Mouse (Mus musculus): ENCODE measurements around the gene Spag7. TPM values are rescaled to one million over a fixed set of nuclear protein-coding genes. Genes with fewer than 3 reads are reported as not detected.

The Spag7 gene
- polyA plus RNA-seq, 2 experiments = 27.4 to 42.0 TPM

DNA sequence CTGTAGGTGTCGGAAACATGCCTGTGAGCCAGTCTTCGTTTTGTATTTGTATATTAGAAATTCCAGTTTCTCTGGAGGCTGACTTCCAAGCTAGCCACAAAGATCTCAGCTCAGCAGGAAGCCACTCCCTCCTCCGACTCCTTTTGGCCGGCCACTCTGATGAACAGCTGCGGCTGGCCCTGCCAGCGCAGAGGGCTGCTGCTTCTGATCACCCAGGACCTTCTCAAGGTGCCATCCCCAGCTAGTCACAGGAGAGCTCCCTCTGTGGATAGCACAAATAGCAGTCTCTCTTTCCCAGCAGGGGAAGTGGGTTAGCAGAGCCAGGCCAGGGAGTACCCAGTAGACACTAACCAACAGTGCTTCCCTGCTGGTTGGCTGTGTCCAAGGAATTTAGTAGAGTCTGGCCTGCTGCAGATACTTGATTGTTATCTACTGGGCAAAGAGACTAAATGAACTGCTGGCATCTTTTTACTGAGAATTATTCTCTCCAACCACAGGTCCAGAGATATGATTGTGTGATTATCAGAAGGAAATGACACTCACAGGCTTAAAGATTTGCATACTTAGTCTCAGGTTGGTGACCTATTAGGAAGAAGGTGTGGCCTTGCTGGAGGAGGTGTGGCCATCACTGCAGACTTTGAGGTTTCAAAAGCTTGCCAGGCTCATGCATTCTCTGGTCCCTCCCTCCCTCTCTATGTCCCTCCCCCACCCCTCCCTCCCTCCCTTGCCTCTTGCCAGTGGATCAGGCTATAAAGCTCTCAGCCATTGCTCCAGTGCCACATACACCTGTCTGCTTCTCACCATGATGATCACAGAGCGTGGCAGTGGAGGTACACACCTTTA, 47.0 kb downstream of the Spag7 start:
- H3K9ac ChIP-seq (replicated peaks) = no peak overlapping the region
- ATAC-seq (ENCODE audit: insufficient read depth) (peak; percentile 67; the same call in 1 of the 2 replicates), DNase-seq (ENCODE audit: low read depth in 3 of 3, low spot score in 3 of 3) (no peak)
- no peaks in the 10 kb centered on the region for H3K27me3 ChIP-seq (ENCODE audit: control insufficient read depth, insufficient read depth, low read length)
- 43% methylated on average over 7 of the region's 7 CpGs for WGBS (ENCODE audit: insufficient replicate concordance)
- H3K9me3 ChIP-seq (ENCODE audit: control insufficient read depth, low read length) = no peaks in the 10 kb centered on the region
- H3K4me3 ChIP-seq (ENCODE audit: insufficient read depth in 1 of 2, low read depth in 2 of 2, low read length in 2 of 2) = no peak overlapping the region
- no peak for TF ChIP-seq EP300 (IDR thresholded peaks at IDR 0.05; ENCODE audit: low read depth)
- no peak for TF ChIP-seq CTCF (IDR thresholded peaks at IDR 0.05; ENCODE audit: low read depth)
- 0 out of 4 replicates have a peak, but pooled peaks cover 0 to 4% of the 10 kb centered on the region in 2 experiments for H3K4me1 ChIP-seq (replicated peaks; ENCODE audit: control insufficient read depth in 2 of 2, insufficient read depth in 2 of 2, low read length in 1 of 2)
- H3K27ac ChIP-seq = no peak overlapping the region
- H3K4me2 ChIP-seq (ENCODE audit: low read depth) = no peak overlapping the region
- no peaks in the 10 kb centered on the region for H3K36me3 ChIP-seq (replicated peaks; ENCODE audit: control insufficient read depth, insufficient read depth, low read depth)

DNA sequence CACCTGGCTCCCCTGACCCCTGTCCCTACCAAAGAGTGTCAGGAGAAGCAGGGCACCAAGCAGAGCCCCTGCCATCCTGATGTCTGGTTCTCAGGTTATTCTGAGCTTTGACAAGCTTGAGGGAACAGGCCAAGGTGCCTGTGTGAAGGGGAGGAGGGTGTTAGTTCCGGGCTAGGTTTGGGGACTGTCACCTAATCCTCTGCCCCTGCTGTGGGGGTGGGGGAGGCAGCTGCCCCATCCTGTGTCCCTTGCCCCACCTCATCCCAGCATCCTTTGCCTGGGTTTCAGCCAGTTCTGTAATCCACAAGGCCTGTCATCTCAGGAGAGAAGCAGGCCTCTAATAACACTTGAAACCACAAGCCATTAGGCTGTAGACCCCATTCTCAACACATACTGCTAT, 50.1 kb downstream of the Spag7 start, which contains the start of gene Chrne:
TSS of gene Chrne (minus strand) at position 116 of the 400 bp plus-strand sequence.
- 63% methylated on average over 1 of the region's 1 CpGs for WGBS (ENCODE audit: insufficient replicate concordance)
- no peak within 1 kb of the TSS for H3K27ac ChIP-seq

GRCm38 (mm10) chr11:70615516-70616093, 53.6 kb downstream of the Spag7 start, which contains the start of gene 4930544D05Rik:
Gene 4930544D05Rik (plus strand): TSS chr11:70615848.
- TF ChIP-seq CTCF (IDR thresholded peaks at IDR 0.05; ENCODE audit: low read depth) (no peak), EP300 (IDR thresholded peaks at IDR 0.05; ENCODE audit: low read depth) (no peak)
- Histone ChIP-seq H3K4me1 (replicated peaks; ENCODE audit: control insufficient read depth in 2 of 2, insufficient read depth in 2 of 2, low read length in 1 of 2) (peaks cover 0 to 5% of the 10 kb centered on the region in 2 experiments; a peak in 2 of 4 replicates), H3K9ac (replicated peaks) (peak within 1 kb of the TSS; percentile 49), H3K4me2 (ENCODE audit: low read depth) (peak within 1 kb of the TSS; percentile 82), H3K27me3 (ENCODE audit: control insufficient read depth, insufficient read depth, low read length) (no peaks in the 10 kb centered on the region), H3K9me3 (ENCODE audit: control insufficient read depth, low read length) (no peaks in the 10 kb centered on the region), H3K27ac (no peak within 1 kb of the TSS), H3K36me3 (replicated peaks; ENCODE audit: control insufficient read depth, insufficient read depth, low read depth) (no peaks in the 10 kb centered on the region), H3K4me3 (ENCODE audit: insufficient read depth in 1 of 2, low read depth in 2 of 2, low read length in 2 of 2) (peak within 1 kb of the TSS; percentile 54 to 55)
- WGBS (ENCODE audit: insufficient replicate concordance) = 16% methylated on average over 21 of the region's 21 CpGs
- DNase-seq (ENCODE audit: low read depth in 3 of 3, low spot score in 3 of 3) (no peak), ATAC-seq (ENCODE audit: insufficient read depth) (no peak)

More for the DNA sequence above, 50.1 kb downstream of the Spag7 start, which contains the start of gene Chrne:
- Histone ChIP-seq H3K9me3 (ENCODE audit: control insufficient read depth, low read length) (no peaks in the 10 kb centered on the region), H3K27me3 (ENCODE audit: control insufficient read depth, insufficient read depth, low read length) (no peaks in the 10 kb centered on the region), H3K4me1 (replicated peaks; ENCODE audit: control insufficient read depth in 2 of 2, insufficient read depth in 2 of 2, low read length in 1 of 2) (peaks cover 0 to 9% of the 10 kb centered on the region in 2 experiments; a peak in 2 of 4 replicates), H3K9ac (replicated peaks) (no peak within 1 kb of the TSS), H3K36me3 (replicated peaks; ENCODE audit: control insufficient read depth, insufficient read depth, low read depth) (no peaks in the 10 kb centered on the region), H3K4me3 (ENCODE audit: insufficient read depth in 1 of 2, low read depth in 2 of 2, low read length in 2 of 2) (no peak within 1 kb of the TSS), H3K4me2 (ENCODE audit: low read depth) (no peak within 1 kb of the TSS)
- ATAC-seq (ENCODE audit: insufficient read depth) (no peak), DNase-seq (ENCODE audit: low read depth in 3 of 3, low spot score in 3 of 3) (no peak)
- no peak for TF ChIP-seq CTCF (IDR thresholded peaks at IDR 0.05; ENCODE audit: low read depth)
- no peak for TF ChIP-seq EP300 (IDR thresholded peaks at IDR 0.05; ENCODE audit: low read depth)

DNA sequence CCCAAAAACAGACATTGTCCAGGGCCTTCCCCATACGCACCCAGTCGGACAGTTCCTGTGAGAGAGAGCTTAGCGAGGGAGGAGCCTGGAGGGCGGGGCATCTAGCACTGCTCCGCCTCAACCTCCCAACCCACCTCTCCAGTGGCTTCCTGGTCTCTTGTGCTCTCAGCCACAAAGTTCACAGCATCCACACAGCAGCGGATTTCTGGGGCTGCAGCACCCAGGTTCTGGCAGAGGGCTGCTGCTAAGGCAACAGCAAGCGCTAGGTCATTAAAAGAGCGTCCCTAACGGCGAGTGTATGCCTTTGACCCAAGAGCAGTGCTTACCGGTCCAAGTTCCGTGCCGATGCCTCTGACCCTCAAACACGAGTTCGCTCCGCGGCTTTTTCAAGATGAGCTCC, 54.1 kb downstream of the Spag7 start:
- no peak overlapping the region for H3K27ac ChIP-seq
- H3K36me3 ChIP-seq (replicated peaks; ENCODE audit: control insufficient read depth, insufficient read depth, low read depth) = no peaks in the 10 kb centered on the region
- under 1% methylated on average over 17 of the region's 17 CpGs for WGBS (ENCODE audit: insufficient replicate concordance)
- H3K27me3 ChIP-seq (ENCODE audit: control insufficient read depth, insufficient read depth, low read length) = no peaks in the 10 kb centered on the region
- DNase-seq (ENCODE audit: low read depth in 3 of 3, low spot score in 3 of 3) (peak; percentile 43 to 56 (median 45)), ATAC-seq (ENCODE audit: insufficient read depth) (peak; percentile 82)
- TF ChIP-seq EP300 (IDR thresholded peaks at IDR 0.05; ENCODE audit: low read depth) (no peak), CTCF (IDR thresholded peaks at IDR 0.05; ENCODE audit: low read depth) (no peak)
- peak overlapping the region; percentile 82 for H3K4me2 ChIP-seq (ENCODE audit: low read depth)
- H3K4me1 ChIP-seq (replicated peaks; ENCODE audit: control insufficient read depth in 2 of 2, insufficient read depth in 2 of 2, low read length in 1 of 2) = peaks cover 0 to 5% of the 10 kb centered on the region in 2 experiments; a peak in 2 of 4 replicates
- H3K9ac ChIP-seq (replicated peaks) = peak overlapping the region; percentile 49
- peak overlapping the region; percentile 54 to 55 for H3K4me3 ChIP-seq (ENCODE audit: insufficient read depth in 1 of 2, low read depth in 2 of 2, low read length in 2 of 2)
- H3K9me3 ChIP-seq (ENCODE audit: control insufficient read depth, low read length) = no peaks in the 10 kb centered on the region

Small RNA genes lying within 50 kb of the gene (microRNA-seq; reads per million reads assigned to microRNA genes)
- not detected for gene Mir6925

Other genes with a start within 250 kb of the Spag7 start
- gene Arrb2, start 236.8 kb downstream of the Spag7 start, polyA plus RNA-seq (2012; rRNA removed) = 17.8 and 19.4 TPM in 2 replicates
- 9.8 and 11.0 TPM in 2 replicates for gene Arrb2, start 236.8 kb downstream of the Spag7 start, polyA plus RNA-seq (2014; fragmentation: Nextera tagmentation; extraction: Ambion mirVana)
- 11.9 and 12.8 TPM in 2 replicates for gene Med11, start 217.5 kb downstream of the Spag7 start, polyA plus RNA-seq (2012; rRNA removed)
- gene Med11, start 217.5 kb downstream of the Spag7 start, polyA plus RNA-seq (2014; fragmentation: Nextera tagmentation; extraction: Ambion mirVana) = 17.0 and 20.0 TPM in 2 replicates
- gene Zmynd15, start 210.0 kb downstream of the Spag7 start, polyA plus RNA-seq (2012; rRNA removed) = 0.28 and 0.31 TPM in 2 replicates
- gene Zmynd15, start 210.0 kb downstream of the Spag7 start, polyA plus RNA-seq (2014; fragmentation: Nextera tagmentation; extraction: Ambion mirVana) = 0.10 and 0.29 TPM in 2 replicates
- 0.94 and 1.1 TPM in 2 replicates for gene Cxcl16, start 209.4 kb downstream of the Spag7 start, polyA plus RNA-seq (2012; rRNA removed)
- 0.79 and 1.5 TPM in 2 replicates for gene Cxcl16, start 209.4 kb downstream of the Spag7 start, polyA plus RNA-seq (2014; fragmentation: Nextera tagmentation; extraction: Ambion mirVana)
- gene Tm4sf5, start 164.2 kb downstream of the Spag7 start, polyA plus RNA-seq (2012; rRNA removed) = 0.90 and 1.4 TPM in 2 replicates
- 2.1 and 2.4 TPM in 2 replicates for gene Tm4sf5, start 164.2 kb downstream of the Spag7 start, polyA plus RNA-seq (2014; fragmentation: Nextera tagmentation; extraction: Ambion mirVana)
- 0.23 TPM in 1 of 2 replicates, not detected in the other for gene Vmo1, start 154.8 kb downstream of the Spag7 start, polyA plus RNA-seq (2012; rRNA removed)
- gene Vmo1, start 154.8 kb downstream of the Spag7 start, polyA plus RNA-seq (2014; fragmentation: Nextera tagmentation; extraction: Ambion mirVana) = 0.21 and 0.51 TPM in 2 replicates
- gene Gltpd2, start 150.2 kb downstream of the Spag7 start, polyA plus RNA-seq (2012; rRNA removed) = 11.2 and 15.7 TPM in 2 replicates
- 18.4 and 20.3 TPM in 2 replicates for gene Gltpd2, start 150.2 kb downstream of the Spag7 start, polyA plus RNA-seq (2014; fragmentation: Nextera tagmentation; extraction: Ambion mirVana)
- 155 and 171 TPM in 2 replicates for gene Psmb6, start 144.0 kb downstream of the Spag7 start, polyA plus RNA-seq (2012; rRNA removed)
- gene Psmb6, start 144.0 kb downstream of the Spag7 start, polyA plus RNA-seq (2014; fragmentation: Nextera tagmentation; extraction: Ambion mirVana) = 345 and 363 TPM in 2 replicates
- not detected in 2 replicates for gene Gm40193, start 136.5 kb downstream of the Spag7 start, polyA plus RNA-seq (2012; rRNA removed)
- not detected in 2 replicates for gene Gm40193, start 136.5 kb downstream of the Spag7 start, polyA plus RNA-seq (2014; fragmentation: Nextera tagmentation; extraction: Ambion mirVana)
- gene Pld2, start 129.4 kb downstream of the Spag7 start, polyA plus RNA-seq (2012; rRNA removed) = 1.9 and 2.6 TPM in 2 replicates
- gene Pld2, start 129.4 kb downstream of the Spag7 start, polyA plus RNA-seq (2014; fragmentation: Nextera tagmentation; extraction: Ambion mirVana) = 1.3 and 1.5 TPM in 2 replicates
- 13.7 and 14.1 TPM in 2 replicates for gene Mink1, start 106.5 kb downstream of the Spag7 start, polyA plus RNA-seq (2012; rRNA removed)
- gene Mink1, start 106.5 kb downstream of the Spag7 start, polyA plus RNA-seq (2014; fragmentation: Nextera tagmentation; extraction: Ambion mirVana) = 3.7 and 5.0 TPM in 2 replicates
- gene 4930544D05Rik, start 53.6 kb downstream of the Spag7 start, polyA plus RNA-seq (2012; rRNA removed) = not detected in 2 replicates
- gene 4930544D05Rik, start 53.6 kb downstream of the Spag7 start, polyA plus RNA-seq (2014; fragmentation: Nextera tagmentation; extraction: Ambion mirVana) = not detected in 2 replicates
- gene Chrne, start 50.2 kb downstream of the Spag7 start, polyA plus RNA-seq (2012; rRNA removed) = not detected in 2 replicates
- gene Chrne, start 50.2 kb downstream of the Spag7 start, polyA plus RNA-seq (2014; fragmentation: Nextera tagmentation; extraction: Ambion mirVana) = not detected in 2 replicates
- 4.5 TPM in 2 replicates for gene Gp1ba, start 30.3 kb downstream of the Spag7 start, polyA plus RNA-seq (2012; rRNA removed)
- gene Gp1ba, start 30.3 kb downstream of the Spag7 start, polyA plus RNA-seq (2014; fragmentation: Nextera tagmentation; extraction: Ambion mirVana) = 7.6 and 9.1 TPM in 2 replicates
- 47.7 and 48.4 TPM in 2 replicates for gene Rnf167, start 22.2 kb downstream of the Spag7 start, polyA plus RNA-seq (2012; rRNA removed)
- gene Rnf167, start 22.2 kb downstream of the Spag7 start, polyA plus RNA-seq (2014; fragmentation: Nextera tagmentation; extraction: Ambion mirVana) = 56.0 and 66.9 TPM in 2 replicates
- 39.0 and 43.9 TPM in 2 replicates for gene Slc25a11, start 21.9 kb downstream of the Spag7 start, polyA plus RNA-seq (2012; rRNA removed)
- 60.8 and 67.8 TPM in 2 replicates for gene Slc25a11, start 21.9 kb downstream of the Spag7 start, polyA plus RNA-seq (2014; fragmentation: Nextera tagmentation; extraction: Ambion mirVana)
- 421 and 438 TPM in 2 replicates for gene Pfn1, start 14.8 kb downstream of the Spag7 start, polyA plus RNA-seq (2012; rRNA removed)
- 957 and 1,007 TPM in 2 replicates for gene Pfn1, start 14.8 kb downstream of the Spag7 start, polyA plus RNA-seq (2014; fragmentation: Nextera tagmentation; extraction: Ambion mirVana)
- 3.4 and 3.7 TPM in 2 replicates for gene Eno3, start 12.2 kb downstream of the Spag7 start, polyA plus RNA-seq (2012; rRNA removed)
- gene Eno3, start 12.2 kb downstream of the Spag7 start, polyA plus RNA-seq (2014; fragmentation: Nextera tagmentation; extraction: Ambion mirVana) = 3.6 and 3.9 TPM in 2 replicates
- gene Camta2, start 18.7 kb upstream of the Spag7 start, polyA plus RNA-seq (2012; rRNA removed) = 2.7 and 3.1 TPM in 2 replicates
- 2.1 and 2.5 TPM in 2 replicates for gene Camta2, start 18.7 kb upstream of the Spag7 start, polyA plus RNA-seq (2014; fragmentation: Nextera tagmentation; extraction: Ambion mirVana)
- 0.63 and 1.2 TPM in 2 replicates for gene Inca1, start 30.7 kb upstream of the Spag7 start, polyA plus RNA-seq (2012; rRNA removed)
- gene Inca1, start 30.7 kb upstream of the Spag7 start, polyA plus RNA-seq (2014; fragmentation: Nextera tagmentation; extraction: Ambion mirVana) = 0.71 and 1.4 TPM in 2 replicates
- gene Kif1c, start 31.1 kb upstream of the Spag7 start, polyA plus RNA-seq (2012; rRNA removed) = 4.6 and 5.9 TPM in 2 replicates
- gene Kif1c, start 31.1 kb upstream of the Spag7 start, polyA plus RNA-seq (2014; fragmentation: Nextera tagmentation; extraction: Ambion mirVana) = 2.2 and 2.9 TPM in 2 replicates
- 0.38 and 0.64 TPM in 2 replicates for gene Zfp3, start 94.8 kb upstream of the Spag7 start, polyA plus RNA-seq (2012; rRNA removed)
- gene Zfp3, start 94.8 kb upstream of the Spag7 start, polyA plus RNA-seq (2014; fragmentation: Nextera tagmentation; extraction: Ambion mirVana) = 0.85 and 1.1 TPM in 2 replicates
- gene Scimp, start 143.2 kb upstream of the Spag7 start, polyA plus RNA-seq (2012; rRNA removed) = 0.10 and 0.12 TPM in 2 replicates
- 0.51 and 0.64 TPM in 2 replicates for gene Scimp, start 143.2 kb upstream of the Spag7 start, polyA plus RNA-seq (2014; fragmentation: Nextera tagmentation; extraction: Ambion mirVana)
- gene Rabep1, start 175.4 kb upstream of the Spag7 start, polyA plus RNA-seq (2012; rRNA removed) = 2.1 and 3.7 TPM in 2 replicates
- 9.1 and 10.3 TPM in 2 replicates for gene Rabep1, start 175.4 kb upstream of the Spag7 start, polyA plus RNA-seq (2014; fragmentation: Nextera tagmentation; extraction: Ambion mirVana)

All from liver, embryonic 14.5 days (tissue).